Mouse (Mus musculus) kidney, adult 2 months (tissue): Measurements from ENCODE around the gene Cyp8b1. TPM values are rescaled to one million over a fixed set of nuclear protein-coding genes. Genes with fewer than 3 reads are reported as not detected.

Experiments used
- DNase-seq: peaks from one replicate; pipeline ENCODE4 v3.0.0; 2021
- H3K27ac ChIP-seq: fragments of 200-500 bp; 2 replicates; pipeline ENCODE4 v1.5.1; 2012; ENCODE audit warnings: low read depth, low read length, control low read depth, inconsistent platforms; ENCODE audit not compliant: insufficient read depth
- H3K27me3 ChIP-seq: fragments of 200-500 bp; replicated peaks from 2 replicates; pipeline ENCODE4 v1.6.1; 2012; ENCODE audit warnings: mild to moderate bottlenecking, moderate library complexity, low read length, inconsistent platforms; ENCODE audit not compliant: control insufficient read depth, insufficient read depth
- H3K36me3 ChIP-seq: fragments of 200-500 bp; 2 replicates; pipeline ENCODE4 v1.6.1; 2012; ENCODE audit warnings: mild to moderate bottlenecking, moderate library complexity, low read length, inconsistent platforms; ENCODE audit not compliant: control insufficient read depth, insufficient read depth
- H3K4me1 ChIP-seq: fragments of 200-500 bp; 2 replicates; pipeline ENCODE4 v1.6.1; 2011; ENCODE audit warnings: low read length; ENCODE audit not compliant: control insufficient read depth, insufficient read depth
- H3K4me3 ChIP-seq: fragments of 200-500 bp; 2 replicates; pipeline ENCODE4 v1.5.1; 2011; ENCODE audit warnings: mild to moderate bottlenecking, low read depth, low read length, control low read depth; ENCODE audit not compliant: insufficient read depth
- CTCF ChIP-seq: fragments of 200-500 bp; conservative IDR thresholded peaks from 2 replicates; pipeline ENCODE4 v1.5.1; 2011; ENCODE audit warnings: low read depth, mild to moderate bottlenecking, control low read depth, low read length, moderate library complexity, mixed read lengths; ENCODE audit not compliant: insufficient read depth, insufficient read length
- POLR2A ChIP-seq: fragments of 200-500 bp; IDR thresholded peaks from one replicate; pipeline ENCODE4 v1.6.1; 2011; ENCODE audit warnings: low read depth, low read length, control low read depth
- WGBS: fragments of 180-500 bp; shearing (Covaris S2); methylation state at CpG from one replicate; pipeline ENCODE4 v1.1.7; 2018; 5-methylcytosine and 5-hydroxymethylcytosine counted together
- polyA plus RNA-seq: library from polyadenylated mRNA; depleted of rRNA; stranded (reverse); fragments of >200 nt; gene quantifications from 2 replicates; pipeline ENCODE4 v1.2.3, GENCODE M21; 2012

Gene Cyp8b1
- polyA plus RNA-seq, 1 experiment: 0.16 TPM

- H3K4me1 ChIP-seq: no peaks in the 10 kb centered on the region
- TF ChIP-seq POLR2A (no peak), CTCF (no peak)
- no peak overlapping the region for H3K27ac ChIP-seq
- no peaks in the 10 kb centered on the region for H3K27me3 ChIP-seq
- H3K4me3 ChIP-seq: no peak overlapping the region
- WGBS: 92% methylated on average over 9 of the region's 9 CpGs
- no peaks in the 10 kb centered on the region for H3K36me3 ChIP-seq
- no peak for DNase-seq
Observed at GRCm38 (mm10) chr9:121891301-121891700, 24.8 kb downstream of the Cyp8b1 start.

DNA sequence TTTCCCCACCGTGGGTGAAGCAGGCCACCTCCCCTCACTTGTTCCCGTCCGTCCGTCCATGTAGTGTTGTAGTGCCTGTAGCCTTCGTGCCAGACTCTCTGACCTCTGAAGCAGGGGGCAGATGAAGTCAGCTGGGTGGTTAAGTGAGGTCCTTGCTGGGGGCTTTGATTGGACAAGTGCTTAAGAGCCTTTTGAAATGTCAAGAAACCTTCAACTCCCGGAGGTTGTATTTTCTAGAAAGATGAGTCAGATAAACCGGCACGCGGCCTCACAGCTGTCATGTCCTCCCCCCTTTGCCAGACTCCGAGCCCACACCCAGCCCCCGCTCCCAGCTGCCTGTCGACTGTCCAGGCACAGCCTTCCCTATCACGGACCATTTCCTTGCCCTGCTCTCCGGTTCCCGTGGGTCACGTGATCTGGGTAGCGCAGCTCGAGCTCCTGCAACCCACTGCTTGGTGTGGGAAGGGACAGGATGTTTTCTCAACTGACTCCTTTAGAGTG, 25.6 kb downstream of the Cyp8b1 start:
- Histone ChIP-seq H3K4me1 (no peaks in the 10 kb centered on the region), H3K27ac (no peak overlapping the region), H3K36me3 (no peaks in the 10 kb centered on the region), H3K4me3 (no peak overlapping the region), H3K27me3 (no peaks in the 10 kb centered on the region)
- WGBS: 15% methylated on average over 18 of the region's 18 CpGs
- DNase-seq: peak; percentile 69
- TF ChIP-seq CTCF (no peak), POLR2A (no peak)

DNA sequence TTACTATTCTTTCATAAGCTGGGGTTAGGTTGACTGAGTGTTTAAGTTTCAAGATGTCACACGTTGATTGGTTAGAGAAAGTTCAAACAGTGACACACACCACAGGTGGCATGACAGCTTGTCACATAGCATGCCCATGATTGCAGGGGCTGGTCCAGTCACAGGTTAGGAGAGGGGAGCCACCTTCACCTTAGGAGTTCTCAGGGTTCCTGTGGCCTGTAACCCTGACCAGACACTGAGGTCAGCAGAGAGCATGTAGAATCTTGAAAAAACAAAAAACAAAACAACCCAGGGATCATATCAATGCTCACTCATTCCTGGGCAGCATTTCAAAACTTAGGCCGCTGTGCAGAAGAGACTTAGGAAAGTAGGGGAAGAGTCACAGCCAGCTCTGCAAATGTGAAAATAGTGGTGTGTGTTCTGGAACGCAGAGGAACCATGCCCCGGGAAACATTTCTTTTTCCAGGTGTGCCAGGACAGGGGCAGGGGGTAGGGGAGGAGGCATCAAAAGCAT, 26.1 kb downstream of the Cyp8b1 start:
- H3K27me3 ChIP-seq: no peaks in the 10 kb centered on the region
- no peak overlapping the region for H3K4me3 ChIP-seq
- 43% methylated on average over 4 of the region's 4 CpGs for WGBS
- H3K4me1 ChIP-seq: no peaks in the 10 kb centered on the region
- H3K36me3 ChIP-seq: no peaks in the 10 kb centered on the region
- no peak overlapping the region for H3K27ac ChIP-seq
- no peak for DNase-seq
- TF ChIP-seq CTCF (no peak), POLR2A (no peak)

- Histone ChIP-seq H3K27ac (peak overlapping the region; percentile 26), H3K4me3 (no peak overlapping the region), H3K36me3 (no peaks in the 10 kb centered on the region), H3K4me1 (no peaks in the 10 kb centered on the region), H3K27me3 (no peaks in the 10 kb centered on the region)
- DNase-seq: peak; percentile 36
- 30% methylated on average over 7 of the region's 7 CpGs for WGBS
- TF ChIP-seq CTCF (no peak), POLR2A (no peak)
Observed at GRCm38 (mm10) chr9:121882015-121882457, 34.1 kb downstream of the Cyp8b1 start.

- TF ChIP-seq POLR2A: no peak
- peak; percentile 52 for TF ChIP-seq CTCF
- Histone ChIP-seq H3K36me3 (no peaks in the 10 kb centered on the region), H3K27me3 (no peaks in the 10 kb centered on the region), H3K4me1 (no peaks in the 10 kb centered on the region), H3K4me3 (no peak overlapping the region), H3K27ac (no peak overlapping the region)
- 54% methylated on average over 6 of the region's 6 CpGs for WGBS
- no peak for DNase-seq
Observed at GRCm38 (mm10) chr9:121881301-121881700, 34.8 kb downstream of the Cyp8b1 start.

DNA sequence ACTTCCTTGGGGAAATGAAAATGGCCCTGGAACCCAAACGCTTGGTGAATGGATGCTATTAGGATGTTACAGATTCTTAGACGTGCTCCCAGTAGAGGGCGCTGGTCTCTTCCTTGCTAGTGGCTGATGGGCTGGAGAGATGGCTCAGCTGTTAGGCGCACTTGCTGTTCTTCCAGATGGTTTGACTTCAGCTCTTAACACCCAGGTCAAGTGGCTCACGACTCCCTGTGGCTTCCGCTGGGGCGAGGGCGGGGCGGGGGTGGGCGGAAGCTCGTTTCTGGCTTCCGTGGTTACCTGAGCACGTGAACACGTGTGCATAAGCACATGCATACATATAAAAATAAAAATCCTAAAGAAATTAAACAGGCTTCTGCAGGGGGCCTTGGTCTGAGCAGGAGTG, 35.3 kb downstream of the Cyp8b1 start:
- H3K27ac ChIP-seq: no peak overlapping the region
- 21% methylated on average over 14 of the region's 14 CpGs for WGBS
- no peaks in the 10 kb centered on the region for H3K4me1 ChIP-seq
- no peak overlapping the region for H3K4me3 ChIP-seq
- no peaks in the 10 kb centered on the region for H3K36me3 ChIP-seq
- TF ChIP-seq CTCF: peak; percentile 80
- no peak for TF ChIP-seq POLR2A
- peak; percentile 77 for DNase-seq
- H3K27me3 ChIP-seq: no peaks in the 10 kb centered on the region

DNA sequence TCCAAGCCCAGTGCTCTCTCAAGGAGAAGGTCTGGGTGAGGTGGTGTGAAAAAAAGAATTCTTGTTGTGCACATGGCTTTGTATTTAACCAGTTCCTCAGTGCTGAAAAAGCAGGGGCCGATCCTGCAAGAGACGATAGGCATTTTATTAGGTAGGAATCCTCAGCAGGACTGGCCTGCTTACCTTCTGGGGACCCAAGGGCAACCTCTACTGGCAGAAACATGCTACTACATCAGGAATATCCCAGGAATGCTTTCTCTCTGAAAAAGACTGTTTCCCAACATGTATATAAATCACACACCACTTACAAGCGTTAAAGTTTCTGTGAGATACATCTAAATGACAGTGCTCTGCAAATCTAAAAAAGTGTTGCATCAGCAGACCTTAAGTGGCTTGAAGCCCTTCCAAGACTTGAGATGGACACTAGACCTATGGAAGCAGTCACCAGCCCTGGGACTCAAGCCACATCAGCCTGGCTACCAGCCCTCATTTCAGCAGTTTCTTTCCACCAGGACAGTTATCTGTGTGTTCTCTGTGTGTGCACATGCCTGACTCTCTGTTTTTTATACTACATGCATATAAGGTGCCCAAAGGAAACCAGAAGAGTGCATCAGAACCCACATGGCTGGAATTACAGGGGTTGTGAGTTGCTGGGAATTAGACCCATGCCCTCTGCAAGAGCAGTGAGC, 38.9 kb downstream of the Cyp8b1 start:
- DNase-seq: peak; percentile 74
- H3K27me3 ChIP-seq: no peaks in the 10 kb centered on the region
- TF ChIP-seq POLR2A (no peak), CTCF (peak; percentile 85)
- H3K4me3 ChIP-seq: no peak overlapping the region
- 5% methylated on average over 3 of the region's 3 CpGs for WGBS
- no peak overlapping the region for H3K27ac ChIP-seq
- H3K36me3 ChIP-seq: no peaks in the 10 kb centered on the region
- H3K4me1 ChIP-seq: no peaks in the 10 kb centered on the region

DNA sequence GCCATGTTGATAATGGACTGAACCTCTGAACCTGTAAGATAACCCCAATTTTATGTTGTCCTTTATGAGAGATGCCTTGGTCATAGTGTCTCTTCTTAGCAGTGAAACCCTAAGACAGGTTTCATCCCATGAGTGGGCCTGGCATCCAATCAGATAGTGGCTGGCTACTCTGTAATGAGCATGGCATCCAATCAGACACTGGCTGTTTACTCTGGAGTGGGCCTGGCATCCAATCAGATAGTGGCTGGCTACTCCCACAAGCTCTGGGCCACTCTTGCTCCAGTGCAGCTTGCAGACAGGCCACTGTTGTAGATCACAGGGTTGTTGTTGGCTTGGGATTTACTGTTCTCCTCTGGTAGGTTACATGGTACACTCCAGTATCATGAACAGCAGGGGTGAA, 42.5 kb downstream of the Cyp8b1 start:
- no peaks in the 10 kb centered on the region for H3K36me3 ChIP-seq

More for the DNA sequence above, 42.5 kb downstream of the Cyp8b1 start:
- no peak for DNase-seq
- no peak for TF ChIP-seq POLR2A
- no peak for TF ChIP-seq CTCF
- Histone ChIP-seq H3K27me3 (no peaks in the 10 kb centered on the region), H3K4me3 (no peak overlapping the region), H3K4me1 (no peaks in the 10 kb centered on the region), H3K27ac (no peak overlapping the region)
